Mouse (Mus musculus): ENCODE measurements around the gene Gm9774. TPM values are rescaled to one million over a fixed set of nuclear protein-coding genes. Genes with fewer than 3 reads are reported as not detected.

Gm9774 gene
- polyA plus RNA-seq (2017; shearing (Covaris generic)): 10 to 100 TPM in 1 of 3 experiments, 1 to 10 TPM in 2; 4.2 to 11.0 (median 7.7) TPM

DNA sequence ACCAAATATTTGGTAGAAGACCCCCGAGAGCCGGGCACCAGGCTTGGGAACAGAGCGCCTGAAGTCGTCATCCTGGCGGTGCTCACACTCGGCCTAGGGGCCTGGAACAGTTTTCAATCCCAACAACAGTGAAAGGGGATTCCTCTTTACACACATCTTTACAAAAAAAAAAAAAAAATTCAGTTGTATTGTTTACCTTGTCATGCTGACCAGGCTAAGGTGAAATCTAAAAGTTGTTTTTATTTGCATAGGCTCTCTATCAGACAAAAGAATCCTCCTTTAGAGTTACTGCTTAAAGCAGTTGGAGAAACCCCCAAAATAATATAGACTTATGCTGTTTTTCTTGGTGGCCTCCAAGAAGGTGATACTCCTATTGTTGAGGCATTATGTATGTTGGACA is at the start of gene Gm9774:
Gene Gm9774, minus strand, starts transcription at position 101 of the 400 bp plus-strand sequence.
- no peak for ATAC-seq

DNA sequence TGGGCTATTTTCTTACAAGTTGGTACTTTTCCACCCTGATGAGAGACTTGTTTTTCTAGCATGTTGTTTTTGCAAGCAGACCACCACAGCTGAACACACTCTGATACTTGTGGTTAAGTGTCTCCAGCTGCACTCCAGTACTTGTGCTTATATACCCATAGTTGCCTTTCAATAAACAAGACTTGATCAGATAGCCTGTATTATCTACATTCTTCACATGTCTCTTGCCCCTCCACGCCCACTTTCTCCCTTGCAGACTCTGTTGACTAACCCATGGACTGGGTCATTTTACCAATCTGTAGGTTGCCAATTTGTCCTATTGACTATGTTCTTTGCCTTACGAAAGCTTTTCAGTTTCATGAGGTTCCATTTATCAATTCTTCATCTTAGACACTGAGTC is 40.9 kb upstream of the Gm9774 start:
- ATAC-seq: no peak

DNA sequence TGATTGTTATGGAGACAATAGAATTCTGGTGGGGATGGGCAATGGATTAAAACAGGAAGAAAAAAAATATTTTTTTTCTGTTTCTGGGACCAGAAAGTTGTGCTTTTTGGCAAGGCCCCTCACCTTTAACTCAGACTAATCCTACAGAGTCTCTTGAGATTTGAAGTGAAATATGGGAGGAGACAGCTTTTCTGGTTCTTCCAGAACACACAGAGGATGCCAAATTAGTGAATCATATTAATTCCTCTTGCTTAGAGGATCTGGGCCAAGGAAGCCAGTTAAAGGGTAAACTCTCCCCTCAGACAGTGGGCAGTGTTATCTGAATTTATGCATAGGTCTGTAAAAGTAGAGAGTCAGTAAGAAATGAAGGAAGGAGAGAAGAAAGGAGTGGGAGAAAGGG is 38.2 kb upstream of the Gm9774 start:
- ATAC-seq: no peak

DNA sequence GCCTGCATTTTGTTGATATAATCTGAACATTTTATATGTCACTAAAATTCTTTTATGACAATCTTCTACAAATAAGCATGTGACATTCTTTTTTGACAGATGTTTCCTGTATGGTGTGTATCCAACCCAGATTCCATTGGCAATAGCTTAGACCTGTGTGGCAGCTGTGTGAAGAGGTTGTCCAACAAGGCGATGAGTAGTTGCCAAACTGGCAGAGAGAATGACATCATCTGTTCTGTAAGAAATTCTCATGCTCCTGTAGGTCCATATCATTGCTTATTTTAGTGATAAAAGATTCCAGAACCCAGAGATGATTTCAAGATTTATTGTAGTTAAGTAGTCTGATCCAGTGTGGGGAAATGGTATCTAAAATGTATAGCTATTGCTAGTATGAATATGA is 37.4 kb upstream of the Gm9774 start:
- no peak for ATAC-seq

DNA sequence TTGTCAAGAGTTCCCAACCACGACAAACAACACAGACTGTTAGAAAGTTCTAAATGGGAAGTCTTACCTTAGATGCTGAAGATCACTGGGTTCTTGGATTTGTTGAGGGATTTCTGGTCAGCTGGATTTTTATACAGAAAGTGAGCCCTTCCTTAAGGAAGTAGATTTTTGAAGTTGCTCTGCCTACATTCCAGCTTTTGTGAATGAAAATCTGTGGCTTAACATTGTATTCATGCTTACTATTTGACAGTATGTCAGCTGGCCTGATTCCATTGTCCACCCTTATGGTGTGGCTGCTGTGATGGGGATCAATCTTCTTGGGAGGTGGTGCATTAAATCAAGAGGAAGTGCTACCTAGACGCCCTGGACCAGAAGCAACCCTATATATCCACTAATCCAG is 29.4 kb upstream of the Gm9774 start, which contains the start of gene Sprr3:
Gene Sprr3, minus strand, starts transcription at position 101 of the 400 bp plus-strand sequence.
- ATAC-seq: no peak

DNA sequence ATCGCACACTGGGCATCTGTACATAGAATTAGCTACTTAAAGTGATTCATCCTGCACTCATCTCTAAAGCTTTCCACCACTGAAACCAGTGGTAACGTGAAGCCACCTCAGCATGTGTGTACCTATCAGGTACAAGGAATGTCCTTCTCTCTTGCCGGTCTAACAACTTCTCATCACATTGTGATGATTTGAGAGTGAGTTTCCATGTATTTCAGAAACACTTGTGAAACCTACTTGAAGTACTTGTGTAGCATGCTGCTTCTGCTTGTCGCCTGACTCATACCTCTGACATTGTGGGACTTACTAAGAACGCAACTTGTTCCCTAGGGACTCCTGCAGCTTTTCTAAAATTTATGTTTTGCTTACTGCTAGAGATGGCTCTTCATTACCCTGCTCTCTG is 25.9 kb upstream of the Gm9774 start:
- no peak for ATAC-seq

DNA sequence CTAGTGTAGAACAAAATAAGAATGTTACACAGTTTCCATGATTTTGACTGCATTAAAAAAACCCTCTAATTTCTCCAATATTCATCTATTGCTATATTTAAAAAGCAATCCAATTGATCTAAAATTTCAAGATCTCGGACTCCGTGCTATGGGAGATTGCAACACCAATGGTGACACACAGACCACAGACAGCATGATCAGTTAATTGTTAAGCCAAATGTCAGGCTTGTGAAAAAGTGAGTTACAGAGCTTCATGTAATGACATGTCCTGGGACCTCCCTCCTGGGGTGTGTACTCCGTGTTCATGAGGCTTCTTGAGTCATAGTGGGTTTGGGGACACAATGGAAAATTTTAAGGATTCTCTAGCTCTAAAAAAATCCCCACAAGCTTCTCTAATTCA is 11.0 kb upstream of the Gm9774 start:
- no peak for ATAC-seq

DNA sequence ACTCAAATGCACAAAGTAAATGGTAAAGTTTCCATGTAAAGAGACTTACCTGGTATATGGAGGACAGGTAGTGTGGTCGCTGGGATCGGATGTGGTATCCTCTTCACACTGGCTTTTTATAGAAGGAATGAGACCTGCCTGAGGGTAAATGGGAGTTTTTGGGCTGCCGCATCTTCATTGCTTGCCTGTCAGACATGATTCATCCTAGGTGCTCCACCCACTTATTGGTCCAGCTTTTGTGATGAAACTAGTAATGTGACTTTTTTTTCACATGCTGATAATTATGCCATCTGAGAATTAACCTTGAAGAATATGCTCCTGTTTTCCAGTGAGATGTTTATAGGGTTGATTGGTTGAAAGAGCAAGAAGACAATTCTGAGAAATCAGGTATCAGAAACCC is 9.5 kb upstream of the Gm9774 start, which contains the start of gene Sprr1b:
Gene Sprr1b, minus strand, starts transcription at position 101 of the 400 bp plus-strand sequence.
- no peak for ATAC-seq

DNA sequence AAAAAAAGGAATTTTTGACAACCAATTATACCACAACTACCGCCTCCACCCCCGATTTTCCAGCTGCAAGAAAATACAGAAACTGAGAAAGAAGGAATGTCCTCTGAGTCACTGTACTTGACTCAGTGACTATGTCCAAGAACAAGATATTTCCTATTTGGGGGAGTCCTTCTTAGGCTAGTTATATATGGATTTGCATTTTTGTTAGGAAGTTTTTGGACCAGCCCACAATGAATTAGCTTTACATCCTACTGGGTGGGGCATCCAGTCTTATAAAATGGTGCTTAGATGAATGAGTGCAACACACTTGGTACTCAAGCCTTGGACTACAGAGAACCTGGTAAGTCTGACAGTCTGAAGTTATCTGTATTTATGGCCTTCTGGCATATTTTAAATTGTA is 3.1 kb upstream of the Gm9774 start, which contains the start of gene Sprr2k:
Gene Sprr2k, plus strand, starts transcription at position 301 of the 400 bp plus-strand sequence.
- no peak for ATAC-seq

DNA sequence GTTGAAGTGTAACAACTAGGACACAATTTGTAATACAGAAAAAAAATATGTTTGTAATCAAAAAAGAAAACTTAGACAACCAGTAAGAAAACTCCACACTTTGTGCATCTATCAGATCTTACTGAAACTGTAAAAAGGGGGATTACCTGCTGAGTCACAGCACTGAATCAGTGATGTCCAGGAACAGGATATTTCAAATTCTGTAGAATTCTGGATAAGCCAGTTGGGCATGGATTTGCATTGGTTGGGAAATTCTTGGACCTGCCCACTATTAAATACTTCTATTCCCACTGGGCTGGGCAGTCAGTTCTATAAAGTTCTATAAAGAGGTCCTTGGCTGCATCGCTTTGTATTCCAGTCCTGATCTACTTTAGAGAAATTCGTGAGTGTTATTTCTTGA is 11.4 kb downstream of the Gm9774 start, which contains the start of gene Sprr2j-ps:
Gene Sprr2j-ps, plus strand, starts transcription at position 301 of the 400 bp plus-strand sequence.
- no peak for ATAC-seq

DNA sequence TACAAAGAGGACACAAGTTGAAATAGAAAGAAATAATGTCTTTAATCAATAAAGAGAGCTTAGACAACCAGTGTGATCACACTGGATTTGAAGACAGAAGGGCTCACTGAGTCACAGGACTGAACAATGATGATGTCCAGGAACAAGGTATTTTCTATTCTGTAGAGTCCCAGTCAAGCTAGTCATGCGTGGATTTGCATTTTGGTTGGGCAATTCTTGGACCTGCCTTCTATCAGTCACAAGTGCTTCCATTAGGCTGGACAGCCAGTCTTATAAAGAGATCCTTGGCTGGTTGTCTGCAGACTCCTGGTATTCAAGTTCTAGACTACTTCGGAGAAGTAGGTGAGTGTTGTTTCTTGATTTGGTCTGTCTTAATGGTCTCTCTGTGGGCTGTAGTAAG is 21.5 kb downstream of the Gm9774 start, which contains the start of gene Sprr2i:
Gene Sprr2i, plus strand, starts transcription at position 301 of the 400 bp plus-strand sequence.
- ATAC-seq: no peak

DNA sequence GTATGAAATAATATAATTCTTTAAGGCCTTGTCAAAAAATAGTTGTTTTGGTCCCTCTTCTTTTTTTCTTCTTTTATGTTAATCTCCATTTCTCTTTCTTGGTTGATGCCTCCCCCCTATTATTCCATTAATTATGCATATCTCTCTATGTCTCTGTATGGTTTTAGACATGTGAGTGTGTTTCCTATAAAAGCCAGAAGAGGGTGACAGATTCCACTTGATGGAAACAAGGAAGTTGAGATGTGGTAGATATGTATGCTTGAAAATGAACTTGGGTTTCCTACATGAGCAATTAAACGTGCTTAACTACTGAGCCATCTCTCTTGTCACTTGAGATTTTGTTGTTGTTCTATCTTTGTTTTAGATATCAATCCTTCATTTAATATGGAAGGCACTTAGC is 34.9 kb downstream of the Gm9774 start:
- no peak for ATAC-seq

DNA sequence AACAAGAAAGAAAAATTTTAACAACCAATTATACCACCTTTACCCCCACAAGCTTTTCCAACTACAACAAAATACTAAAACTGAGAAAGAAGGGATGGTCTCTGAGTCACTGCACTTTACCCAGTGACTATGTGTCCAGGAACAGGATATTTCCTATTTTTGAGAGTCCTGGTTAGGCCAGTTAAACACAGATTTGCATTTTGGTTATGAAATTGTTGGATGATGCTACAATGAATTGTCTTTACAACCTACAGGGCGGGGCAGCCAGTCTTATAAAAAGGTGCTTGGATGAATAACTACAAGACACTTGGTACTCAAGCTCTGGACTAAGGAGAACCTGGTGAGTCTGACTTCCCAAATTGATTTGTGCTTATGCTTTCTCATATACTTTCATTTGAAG is 43.8 kb downstream of the Gm9774 start, which contains the start of gene Sprr2h:
Gene Sprr2h, plus strand, starts transcription at position 301 of the 400 bp plus-strand sequence.
- ATAC-seq: no peak

Other genes starting within 250 kb of the Gm9774 start
- under 1 TPM in 1 of 3 experiments, not detected in 2; 0.15 TPM for gene Sprr2a1, start 213.6 kb downstream of the Gm9774 start, polyA plus RNA-seq (2017; shearing (Covaris generic))
- not detected for gene Sprr2a2, start 213.5 kb downstream of the Gm9774 start, polyA plus RNA-seq (2017; shearing (Covaris generic))
- gene Sprr2a3, start 144.0 kb downstream of the Gm9774 start, polyA plus RNA-seq (2017; shearing (Covaris generic)): not detected
- gene Sprr2b, start 112.8 kb downstream of the Gm9774 start, polyA plus RNA-seq (2017; shearing (Covaris generic)): not detected
- not detected for gene Sprr2d, start 90.3 kb downstream of the Gm9774 start, polyA plus RNA-seq (2017; shearing (Covaris generic))
- not detected for gene Sprr2e, start 77.3 kb downstream of the Gm9774 start, polyA plus RNA-seq (2017; shearing (Covaris generic))
- gene Sprr2f, start 64.2 kb downstream of the Gm9774 start, polyA plus RNA-seq (2017; shearing (Covaris generic)): not detected
- not detected for gene Sprr2h, start 43.7 kb downstream of the Gm9774 start, polyA plus RNA-seq (2017; shearing (Covaris generic))
- gene Sprr2i, start 21.4 kb downstream of the Gm9774 start, polyA plus RNA-seq (2017; shearing (Covaris generic)): not detected
- gene Sprr2j-ps, start 11.3 kb downstream of the Gm9774 start, polyA plus RNA-seq (2017; shearing (Covaris generic)): not detected
- gene Sprr2k, start 3.2 kb upstream of the Gm9774 start, polyA plus RNA-seq (2017; shearing (Covaris generic)): not detected
- not detected for gene Sprr1b, start 9.4 kb upstream of the Gm9774 start, polyA plus RNA-seq (2017; shearing (Covaris generic))
- gene Sprr3, start 29.3 kb upstream of the Gm9774 start, polyA plus RNA-seq (2017; shearing (Covaris generic)): not detected
- gene Sprr1a, start 56.5 kb upstream of the Gm9774 start, polyA plus RNA-seq (2017; shearing (Covaris generic)): not detected
- not detected for gene Sprr4, start 71.1 kb upstream of the Gm9774 start, polyA plus RNA-seq (2017; shearing (Covaris generic))
- gene 2310046K23Rik, start 105.1 kb upstream of the Gm9774 start, polyA plus RNA-seq (2017; shearing (Covaris generic)): not detected
- not detected for gene Ivl, start 144.3 kb upstream of the Gm9774 start, polyA plus RNA-seq (2017; shearing (Covaris generic))
- gene Smcp, start 159.6 kb upstream of the Gm9774 start, polyA plus RNA-seq (2017; shearing (Covaris generic)): not detected
- gene 2210017I01Rik, start 178.1 kb upstream of the Gm9774 start, polyA plus RNA-seq (2017; shearing (Covaris generic)): not detected
- gene Lce6a, start 192.2 kb upstream of the Gm9774 start, polyA plus RNA-seq (2017; shearing (Covaris generic)): not detected
- not detected for gene Lce1a1, start 218.9 kb upstream of the Gm9774 start, polyA plus RNA-seq (2017; shearing (Covaris generic))
- not detected for gene Lce1b, start 227.5 kb upstream of the Gm9774 start, polyA plus RNA-seq (2017; shearing (Covaris generic))
- gene Lce1a2, start 240.9 kb upstream of the Gm9774 start, polyA plus RNA-seq (2017; shearing (Covaris generic)): not detected
- not detected for gene Lce1c, start 249.8 kb upstream of the Gm9774 start, polyA plus RNA-seq (2017; shearing (Covaris generic))